Mouse (Mus musculus) adrenal gland, adult (tissue): ENCODE data around the gene Gm6803.
"Not testable (repeated sequence)": the region's sequence is repeated elsewhere in the genome, so short reads cannot be mapped to it uniquely, and the experiment has no call there.

ENCODE experiments used
- DNase-seq, 2 experiments: peaks; one replicate each; pipeline ENCODE4 v3.0.0; 2022 to 2023; ENCODE audit warnings: low spot score in 1 of 2; ENCODE audit not compliant: inconsistent age in 2 of 2

Gene Gm6803

DNA sequence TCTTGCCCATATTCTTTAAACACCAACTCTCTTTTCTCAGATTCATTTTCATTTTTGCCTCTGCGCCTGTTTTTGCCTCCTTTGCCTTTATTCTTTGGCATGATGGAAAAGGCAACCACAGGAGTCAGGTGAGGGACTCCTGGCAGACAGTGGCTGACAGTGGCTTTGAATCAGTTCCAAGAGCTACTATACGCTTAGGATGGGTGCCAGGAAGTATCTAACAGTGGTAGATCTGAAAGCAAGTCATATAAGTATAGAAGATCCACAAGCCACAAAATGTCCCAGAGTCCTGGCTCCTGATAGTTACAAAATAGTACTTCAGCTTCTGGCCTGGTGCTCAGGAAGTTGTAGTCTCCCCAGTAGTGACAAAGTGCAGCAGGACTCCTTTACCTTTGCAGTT lies at the start of gene Gm6803:
TSS of gene Gm6803 (minus strand) at position 101 of the 400 bp plus-strand sequence.
- not testable (repeated sequence) for DNase-seq

DNA sequence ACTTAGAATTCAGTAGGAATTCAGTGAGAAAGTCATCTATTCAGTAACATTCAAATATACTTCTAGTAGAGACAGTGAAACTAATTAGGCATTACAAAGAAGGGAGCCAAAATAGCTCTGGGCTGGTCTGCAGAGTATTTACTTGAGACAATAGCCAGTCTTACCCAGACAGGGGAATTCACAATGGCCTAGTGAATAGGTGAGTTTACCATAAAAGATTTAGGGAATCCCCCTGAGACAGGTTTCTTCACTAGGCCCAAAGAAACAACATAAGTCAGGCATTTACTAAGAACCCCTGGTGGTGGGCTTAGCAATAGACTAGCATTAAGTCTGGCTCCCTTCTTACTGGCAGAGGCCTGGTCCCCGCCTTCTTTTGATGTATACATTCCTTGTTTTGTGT lies 26.7 kb upstream of the Gm6803 start:
- not testable (repeated sequence) for DNase-seq

DNA sequence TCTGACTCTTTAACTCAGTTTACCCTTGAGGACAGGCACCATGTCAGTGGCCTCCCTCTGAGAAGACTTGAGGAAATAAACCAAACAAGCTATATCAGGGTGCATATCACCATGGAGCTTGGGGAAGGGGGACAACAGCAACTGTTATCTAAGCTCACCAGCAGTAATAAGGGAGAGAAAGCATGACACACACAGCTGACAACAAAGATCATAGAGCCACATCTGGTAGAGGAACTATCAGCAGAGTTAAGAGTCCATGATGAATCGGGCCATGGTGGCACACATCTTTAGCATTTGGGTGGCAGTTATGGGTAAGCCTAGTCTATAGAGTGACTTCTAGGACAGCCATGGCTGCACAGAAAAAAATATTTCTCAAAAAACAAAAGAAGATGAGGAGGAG lies 21.1 kb upstream of the Gm6803 start:
- not testable (repeated sequence) for DNase-seq

DNA sequence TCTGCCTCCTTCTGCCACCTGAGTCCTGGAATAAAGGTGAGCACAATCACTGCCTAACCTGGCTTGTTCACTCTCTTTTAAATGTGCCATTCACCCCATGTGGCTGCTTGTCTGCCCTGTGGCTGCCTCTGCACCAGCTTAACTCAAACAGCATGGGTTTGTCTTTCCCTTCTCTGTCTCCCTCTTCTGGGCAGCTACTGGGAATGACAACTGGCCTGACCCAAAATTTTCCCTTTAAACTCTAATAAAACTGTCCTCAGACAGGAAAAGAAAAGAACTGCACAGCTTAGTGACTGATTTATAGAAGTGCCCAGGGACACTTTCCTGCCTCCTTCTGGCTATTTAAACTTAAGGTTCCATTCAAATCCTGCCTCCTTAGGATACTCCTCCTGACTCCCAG lies 20.5 kb upstream of the Gm6803 start:
- peak in 1 of 2 experiments; percentile 42 for DNase-seq

DNA sequence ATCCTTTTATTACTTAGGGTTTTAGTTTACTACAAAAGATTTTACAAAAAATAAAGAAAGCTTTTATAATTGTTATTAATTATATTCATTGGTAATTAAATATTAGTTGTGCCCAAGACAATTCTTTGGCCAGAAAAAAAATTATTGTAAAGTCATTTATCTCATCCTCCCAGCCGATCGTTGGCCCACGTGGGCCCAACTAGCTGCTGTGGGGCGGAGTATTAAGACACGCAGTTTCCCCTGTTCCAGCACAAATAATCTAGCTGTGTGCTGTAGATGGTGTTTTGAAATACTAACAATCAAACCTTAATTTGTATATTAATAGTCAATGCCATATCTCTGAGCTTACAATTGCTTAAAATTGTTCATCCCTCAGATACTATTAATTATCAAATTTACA lies 13.7 kb upstream of the Gm6803 start:
- not testable (repeated sequence) for DNase-seq

DNA sequence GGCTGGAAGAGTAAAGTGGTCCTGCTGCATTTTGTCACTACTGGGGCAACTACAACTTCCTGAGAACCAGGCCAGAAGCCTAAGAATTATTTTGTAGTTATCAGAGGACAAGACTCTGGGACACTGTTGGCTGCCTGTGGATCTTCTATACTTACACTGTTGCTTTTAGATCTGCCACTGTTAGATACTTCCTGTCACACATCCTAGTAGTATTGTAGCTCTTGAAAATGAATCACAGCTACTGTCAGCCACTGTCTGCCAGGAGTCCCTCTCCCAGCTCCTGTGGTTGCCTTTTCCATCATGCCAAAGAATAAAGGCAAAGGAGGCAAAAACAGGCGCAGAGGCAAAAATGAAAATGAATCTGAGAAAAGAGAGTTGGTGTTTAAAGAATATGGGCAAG lies 8.1 kb upstream of the Gm6803 start, which contains the start of gene Gm2056:
TSS of gene Gm2056 (plus strand) at position 301 of the 400 bp plus-strand sequence.
- DNase-seq = not testable (repeated sequence)

DNA sequence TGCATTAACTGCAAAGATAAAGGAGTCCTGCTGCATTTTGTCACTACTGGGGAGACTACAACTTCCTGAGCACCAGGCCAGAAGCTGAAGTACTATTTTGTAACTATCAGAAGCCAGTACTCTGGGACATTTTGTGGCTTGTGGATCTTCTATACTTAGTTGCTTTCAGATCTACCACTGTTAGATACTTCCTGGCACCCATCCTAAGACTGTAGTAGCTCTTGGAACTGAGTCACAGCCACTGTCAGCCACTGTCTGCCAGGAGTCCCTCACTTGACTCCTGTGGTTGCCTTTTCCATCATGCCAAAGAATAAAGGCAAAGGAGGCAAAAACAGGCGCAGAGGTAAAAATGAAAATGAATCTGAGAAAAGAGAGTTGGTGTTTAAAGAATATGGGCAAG lies 7.0 kb downstream of the Gm6803 start, which contains the start of gene Gm2075:
TSS of gene Gm2075 (plus strand) at position 301 of the 400 bp plus-strand sequence.
- not testable (repeated sequence) for DNase-seq

DNA sequence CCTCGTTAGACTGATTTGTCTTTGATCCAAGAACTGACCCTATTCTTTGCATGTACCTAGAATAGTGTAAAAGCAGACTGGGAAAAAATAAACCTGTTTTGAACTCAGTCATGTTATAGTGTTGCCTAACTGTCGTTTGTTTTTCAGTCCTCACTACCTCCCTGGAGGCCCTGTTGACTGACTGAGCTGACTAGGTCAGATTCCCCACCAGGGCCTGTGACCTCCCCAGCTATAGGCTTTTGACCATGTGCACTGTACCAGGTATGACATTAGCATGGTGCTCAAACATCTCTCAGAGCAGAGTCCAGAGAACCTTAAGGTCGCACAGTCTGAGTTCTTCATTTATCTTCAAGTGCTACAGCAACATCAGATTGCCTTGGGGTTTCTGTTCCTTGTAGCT lies 14.5 kb downstream of the Gm6803 start:
- not testable (repeated sequence) for DNase-seq

DNA sequence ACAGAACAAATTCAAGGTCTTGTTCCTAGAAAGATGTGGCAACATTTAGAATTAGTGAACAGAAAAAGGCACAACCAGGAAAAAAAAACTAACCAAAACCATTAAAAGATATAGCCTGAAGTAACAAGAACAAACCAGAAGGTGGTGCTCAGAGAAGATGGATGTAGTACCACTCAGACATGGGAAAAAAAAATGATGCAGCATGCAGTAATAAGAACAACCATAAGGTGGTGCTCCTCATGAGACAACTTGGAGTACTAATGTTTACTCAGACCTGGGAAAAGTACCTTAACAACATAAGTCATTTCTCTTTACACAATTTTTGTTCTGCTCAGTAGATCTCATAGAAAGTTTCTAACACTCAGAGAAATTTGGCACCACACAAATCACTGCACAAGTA lies 34.6 kb downstream of the Gm6803 start:
- peak in 1 of 2 experiments; percentile 19 for DNase-seq
